Mouse (Mus musculus) ES-E14 (cell line): ENCODE results near the gene Cgn. TPM values are rescaled to one million over a fixed set of nuclear protein-coding genes. Genes with fewer than 3 reads are reported as not detected.
"Not testable (repeated sequence)": the region's sequence is repeated elsewhere in the genome, so short reads cannot be mapped to it uniquely, and the experiment has no call there.

Experiments
- DNase-seq: peaks from one replicate; pipeline ENCODE4 v3.0.0-alpha.2; 2013; ENCODE audit warnings: low read depth, low spot score
- H3K27ac ChIP-seq: 2 replicates; pipeline ENCODE4 v1.5.1; 2012; ENCODE audit warnings: low read depth, mild to moderate bottlenecking, low read length, moderate library complexity, mixed read lengths; ENCODE audit not compliant: poor library complexity, insufficient read depth, severe bottlenecking
- H3K36me3 ChIP-seq: 2 replicates; pipeline ENCODE4 v1.6.1; 2012; ENCODE audit warnings: mild to moderate bottlenecking, low read length, moderate library complexity, mixed read lengths; ENCODE audit not compliant: control insufficient read depth, poor library complexity, insufficient read depth, severe bottlenecking
- H3K4me1 ChIP-seq, 2 experiments: fragments of 150-350 bp in 1 of 2; sonication (generic) in 1 of 2; 2 replicates each; pipeline ENCODE4 v1.6.1; 2012; ENCODE audit warnings: low read length in 2 of 2, mild to moderate bottlenecking in 1 of 2, mixed read lengths in 1 of 2; ENCODE audit not compliant: control insufficient read depth in 2 of 2, insufficient read depth in 2 of 2, poor library complexity in 1 of 2
- H3K4me3 ChIP-seq, 2 experiments: fragments of 150-350 bp in 1 of 2; sonication (generic) in 1 of 2; 2 replicates each; pipeline ENCODE4 v1.5.1; 2012; ENCODE audit warnings: low read length in 2 of 2, low read depth in 1 of 2, mild to moderate bottlenecking in 1 of 2, mixed read lengths in 1 of 2; ENCODE audit not compliant: insufficient read depth in 1 of 2, poor library complexity in 1 of 2, severe bottlenecking in 1 of 2
- H3K9ac ChIP-seq: 2 replicates; pipeline ENCODE4 v1.6.1; 2012; ENCODE audit warnings: low read depth, mild to moderate bottlenecking, low read length, mixed read lengths; ENCODE audit not compliant: poor library complexity, insufficient read depth, severe bottlenecking
- H3K9me3 ChIP-seq: fragments of 150-350 bp; sonication (generic); 2 replicates; pipeline ENCODE4 v1.6.1; 2012; ENCODE audit warnings: low read depth, mild to moderate bottlenecking, low read length; ENCODE audit not compliant: control insufficient read depth, insufficient read depth
- CHD2 ChIP-seq: IDR thresholded peaks from 2 replicates; pipeline ENCODE4 v1.6.1; 2014; ENCODE audit warnings: mild to moderate bottlenecking, low read depth, low read length, inconsistent platforms
- HCFC1 ChIP-seq: IDR thresholded peaks from 2 replicates; pipeline ENCODE4 v1.6.1; 2012; ENCODE audit warnings: low read length, inconsistent platforms, borderline replicate concordance; ENCODE audit not compliant: insufficient read depth
- MAFK ChIP-seq: IDR thresholded peaks from 2 replicates; pipeline ENCODE4 v1.6.1; 2014; ENCODE audit warnings: mild to moderate bottlenecking, low read depth, low read length, inconsistent platforms; ENCODE audit not compliant: insufficient read depth
- ZC3H11A ChIP-seq: IDR thresholded peaks from 2 replicates; pipeline ENCODE4 v1.6.1; 2012; ENCODE audit warnings: low read depth, mild to moderate bottlenecking, inconsistent platforms, low read length, borderline replicate concordance
- ZNF384 ChIP-seq: IDR thresholded peaks from 2 replicates; pipeline ENCODE4 v1.6.1; 2012; ENCODE audit warnings: low read depth, low read length, inconsistent platforms
- in situ Hi-C, 2 experiments: fragments of 600-800 bp; cut with MboI; formaldehyde crosslinking; loops; one replicate each; pipeline ENCODE4 v1.15.1; 2025; ENCODE audit warnings: low sequenced_read_pairs in 2 of 2, inconsistent platforms in 1 of 2; ENCODE audit not compliant: unreplicated experiment in 2 of 2
- total RNA-seq: library from RNA; depleted of rRNA; stranded (reverse); fragments of 300-350 nt; gene quantifications from 2 replicates; pipeline ENCODE4 v1.2.3, GENCODE M21; 2012

The Cgn gene
- total RNA-seq, 1 experiment: 28.8 TPM

- in situ Hi-C loops: no loop called here
- H3K9ac ChIP-seq: no peak overlapping the region
- H3K36me3 ChIP-seq: peaks cover 25% of the 10 kb centered on the region
Measured at GRCm38 (mm10) chr3:94774039-94774438, 12.3 kb downstream of the Cgn start.

GRCm38 (mm10) chr3:94765456-94765855 lies 20.8 kb downstream of the Cgn start:
- H3K4me1 ChIP-seq, H3K36me3 ChIP-seq, H3K27ac ChIP-seq, H3K9me3 ChIP-seq, H3K4me3 ChIP-seq, DNase-seq, H3K9ac ChIP-seq, in situ Hi-C loops: not testable (repeated sequence)

More at GRCm38 (mm10) chr3:94774039-94774438, 12.3 kb downstream of the Cgn start:
- Histone ChIP-seq H3K27ac (no peak overlapping the region), H3K4me3 (no peak overlapping the region), H3K9me3 (no peaks in the 10 kb centered on the region), H3K4me1 (peaks cover 0 to 3% of the 10 kb centered on the region in 2 experiments; a peak in 1 of 4 replicates)
- no peak for TF ChIP-seq ZC3H11A
- no peak for TF ChIP-seq HCFC1
- TF ChIP-seq CHD2: no peak
- TF ChIP-seq ZNF384: no peak
- TF ChIP-seq MAFK: no peak
- no peak for DNase-seq

DNA sequence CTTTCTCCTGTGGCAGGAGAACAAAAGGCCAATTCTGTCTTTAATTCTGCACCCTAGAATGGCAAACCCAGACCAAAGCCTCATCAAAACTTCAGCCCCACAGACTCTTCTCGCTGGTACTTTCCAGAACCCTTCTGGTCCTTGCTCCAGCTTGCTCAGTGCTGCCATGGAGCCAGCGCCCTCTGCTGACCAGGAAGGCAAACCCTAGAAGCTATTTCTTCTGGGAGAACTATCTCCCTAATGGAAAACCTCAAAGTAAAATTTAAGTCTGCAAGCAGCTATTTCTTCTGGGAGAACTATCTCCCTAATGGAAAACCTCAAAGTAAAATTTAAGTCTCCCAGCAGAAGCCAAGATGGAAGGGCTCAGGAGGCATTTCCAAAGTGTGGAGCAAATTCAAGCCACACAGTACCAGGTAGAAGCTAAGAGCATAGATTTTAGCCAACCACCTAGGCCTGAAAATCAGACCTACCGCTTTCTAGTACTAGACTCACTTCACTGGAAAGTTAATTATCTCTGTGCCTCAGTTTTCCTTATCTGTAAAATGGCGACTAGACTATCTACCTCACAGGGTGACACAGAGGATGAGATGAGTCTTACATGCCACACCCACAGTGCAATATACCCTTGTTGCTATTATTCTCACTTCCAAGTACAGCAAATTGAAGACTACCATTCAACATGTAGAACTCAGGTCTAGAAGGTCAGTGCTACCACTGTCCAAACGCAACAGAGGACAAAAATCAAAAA lies 21.6 kb downstream of the Cgn start:
- DNase-seq, H3K27ac ChIP-seq, H3K4me3 ChIP-seq, H3K36me3 ChIP-seq, H3K9ac ChIP-seq, in situ Hi-C loops, H3K9me3 ChIP-seq, H3K4me1 ChIP-seq: not testable (repeated sequence)

DNA sequence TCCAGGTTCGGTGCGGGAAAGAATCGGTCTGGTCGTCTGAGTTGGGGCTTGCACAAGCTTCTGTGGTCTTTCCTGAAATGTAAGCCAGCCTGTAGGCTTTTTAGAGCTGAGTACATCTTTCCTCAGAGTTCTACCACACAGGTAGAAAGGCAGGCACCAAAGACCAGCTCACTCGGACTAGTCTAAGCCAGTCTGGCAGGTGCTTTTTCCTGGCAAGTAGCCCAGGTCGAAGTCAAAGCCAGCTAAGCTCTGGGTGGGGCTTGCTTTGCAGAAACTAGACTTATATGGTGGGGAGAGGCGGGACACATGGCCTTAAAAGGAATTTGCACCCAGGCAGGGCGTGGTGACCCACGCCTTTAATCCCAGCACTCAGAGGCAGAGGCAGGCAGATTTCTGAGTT lies 27.9 kb downstream of the Cgn start:
- H3K27ac ChIP-seq, H3K4me1 ChIP-seq, H3K9me3 ChIP-seq, H3K9ac ChIP-seq, H3K36me3 ChIP-seq, DNase-seq, in situ Hi-C loops, H3K4me3 ChIP-seq: not testable (repeated sequence)

DNA sequence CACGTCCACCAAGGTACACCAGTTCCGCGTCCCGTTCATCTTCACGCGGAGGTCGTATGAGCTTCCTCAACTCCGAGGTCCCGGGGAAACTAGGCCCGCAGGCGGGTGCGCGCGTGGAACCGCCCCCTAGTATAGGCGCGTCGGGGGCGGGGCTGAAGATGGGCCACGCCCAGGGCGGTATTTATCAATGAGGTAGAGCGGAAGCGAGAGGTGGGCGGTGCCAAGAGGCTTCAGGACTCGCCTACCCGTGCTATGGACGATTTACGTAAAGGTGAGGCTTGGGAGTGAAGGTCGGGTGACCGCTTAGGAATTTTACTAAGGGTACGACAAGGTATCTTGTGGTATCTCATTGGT lies 28.3 kb downstream of the Cgn start:
- H3K9me3 ChIP-seq, H3K36me3 ChIP-seq, H3K27ac ChIP-seq, DNase-seq, H3K4me1 ChIP-seq, H3K9ac ChIP-seq, H3K4me3 ChIP-seq, in situ Hi-C loops: not testable (repeated sequence)
